Mouse (Mus musculus): ENCODE results near the gene Pfkp. TPM values are rescaled to one million over a fixed set of nuclear protein-coding genes. Genes with fewer than 3 reads are reported as not detected.

Gene Pfkp
- polyA plus RNA-seq, 1 experiment, result 0.05 TPM

DNA sequence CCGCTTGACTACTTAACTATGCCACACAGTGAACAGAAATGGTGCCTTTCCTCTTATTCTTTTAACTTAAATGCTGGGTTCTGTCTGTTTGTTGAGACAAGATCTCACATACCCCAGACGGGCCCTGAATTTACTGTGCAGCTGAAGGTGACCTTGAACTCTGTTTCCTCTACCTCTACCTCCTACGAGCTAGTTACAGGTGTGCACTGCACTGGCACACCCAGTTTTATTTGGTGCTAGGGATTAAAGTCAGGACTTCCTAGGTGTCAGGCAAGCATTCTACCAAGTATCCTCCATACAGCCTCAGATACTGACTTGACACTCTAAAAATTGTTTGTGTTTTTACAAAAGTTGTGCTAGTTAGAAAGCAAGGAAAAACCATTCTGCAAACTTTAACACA lies 22.6 kb downstream of the Pfkp start:
- no peaks in the 10 kb centered on the region for H3K9me3 ChIP-seq (ENCODE audit: control insufficient read depth, low read length)
- H3K27me3 ChIP-seq (ENCODE audit: control insufficient read depth), result no peaks in the 10 kb centered on the region
- H3K4me3 ChIP-seq (replicated peaks), result no peak overlapping the region
- no peaks in the 10 kb centered on the region for H3K36me3 ChIP-seq (ENCODE audit: control insufficient read depth)
- no peak for TF ChIP-seq TAL1 (IDR thresholded peaks at IDR 0.05; ENCODE audit: low read length)
- TF ChIP-seq GATA1 (IDR thresholded peaks at IDR 0.05; ENCODE audit: low read length), result no peak
- no peaks in the 10 kb centered on the region for H3K4me1 ChIP-seq (ENCODE audit: control insufficient read depth)

DNA sequence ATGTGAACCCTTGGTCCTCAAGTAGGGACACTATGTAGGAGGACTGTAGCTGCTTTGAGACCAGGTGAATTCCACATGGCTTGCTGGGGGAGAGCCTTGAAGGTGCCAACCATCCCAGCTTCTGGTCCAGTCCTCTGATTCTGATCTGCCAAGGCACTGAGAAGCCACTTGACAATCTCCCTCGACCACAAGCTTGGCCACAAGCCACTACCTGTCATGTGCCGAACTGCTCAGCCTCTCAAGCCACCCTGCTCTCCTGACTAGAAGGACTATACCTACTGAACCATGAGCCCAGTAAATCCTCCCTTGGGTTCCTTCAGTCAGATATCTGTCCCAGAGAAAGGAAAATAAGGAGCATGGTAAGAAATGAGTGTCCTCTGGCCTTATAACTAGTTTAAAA lies 24.0 kb downstream of the Pfkp start:
- Histone ChIP-seq H3K27me3 (ENCODE audit: control insufficient read depth) (no peaks in the 10 kb centered on the region), H3K9me3 (ENCODE audit: control insufficient read depth, low read length) (no peaks in the 10 kb centered on the region), H3K36me3 (ENCODE audit: control insufficient read depth) (no peaks in the 10 kb centered on the region), H3K4me1 (ENCODE audit: control insufficient read depth) (no peaks in the 10 kb centered on the region), H3K4me3 (replicated peaks) (no peak overlapping the region)
- TF ChIP-seq GATA1 (IDR thresholded peaks at IDR 0.05; ENCODE audit: low read length), result no peak
- no peak for TF ChIP-seq TAL1 (IDR thresholded peaks at IDR 0.05; ENCODE audit: low read length)

DNA sequence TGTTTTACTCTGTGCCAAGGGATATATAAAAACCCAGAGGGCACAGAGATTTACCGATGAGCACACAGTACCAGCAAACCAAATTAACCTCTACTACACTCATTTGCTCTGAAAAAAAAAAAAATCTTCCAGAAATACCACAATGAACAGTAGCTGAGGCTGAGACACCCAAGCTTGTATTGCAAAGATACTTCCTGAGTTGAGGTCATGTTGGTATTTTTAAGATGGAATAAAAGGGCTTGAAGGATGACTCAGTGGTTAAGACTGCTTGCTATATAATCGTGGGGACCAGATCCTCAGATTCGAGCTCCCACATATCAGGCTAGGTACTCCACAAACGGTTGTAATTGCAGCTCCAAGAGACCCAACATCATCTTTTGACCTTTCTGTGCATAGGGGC lies 24.5 kb downstream of the Pfkp start:
- no peaks in the 10 kb centered on the region for H3K4me1 ChIP-seq (ENCODE audit: control insufficient read depth)

DNA sequence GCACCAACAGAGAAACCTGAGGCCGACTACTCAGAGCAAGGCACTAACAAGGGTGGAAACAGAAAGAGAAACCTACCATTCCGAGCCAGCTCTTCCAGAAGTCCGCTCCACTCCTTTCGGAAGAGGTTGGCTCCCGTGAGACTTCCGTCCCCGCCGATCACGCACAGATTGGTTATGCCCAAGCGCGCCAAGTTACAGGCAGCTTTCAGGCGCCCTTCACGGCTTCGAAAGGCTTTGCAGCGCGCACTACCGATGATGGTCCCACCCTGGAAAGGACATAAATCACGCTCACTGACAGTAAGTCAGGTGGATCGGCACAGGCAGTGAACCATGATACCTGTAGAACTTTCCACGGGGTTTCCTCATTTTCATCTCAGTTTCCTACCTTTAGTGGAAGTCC lies 26.7 kb downstream of the Pfkp start:
- Histone ChIP-seq H3K4me3 (replicated peaks) (no peak overlapping the region), H3K4me1 (ENCODE audit: control insufficient read depth) (no peaks in the 10 kb centered on the region), H3K36me3 (ENCODE audit: control insufficient read depth) (no peaks in the 10 kb centered on the region), H3K27me3 (ENCODE audit: control insufficient read depth) (no peaks in the 10 kb centered on the region), H3K9me3 (ENCODE audit: control insufficient read depth, low read length) (no peaks in the 10 kb centered on the region)
- no peak for TF ChIP-seq GATA1 (IDR thresholded peaks at IDR 0.05; ENCODE audit: low read length)
- no peak for TF ChIP-seq TAL1 (IDR thresholded peaks at IDR 0.05; ENCODE audit: low read length)

More for the DNA sequence above, 24.5 kb downstream of the Pfkp start:
- Histone ChIP-seq H3K4me3 (replicated peaks) (no peak overlapping the region), H3K27me3 (ENCODE audit: control insufficient read depth) (no peaks in the 10 kb centered on the region), H3K36me3 (ENCODE audit: control insufficient read depth) (no peaks in the 10 kb centered on the region), H3K9me3 (ENCODE audit: control insufficient read depth, low read length) (no peaks in the 10 kb centered on the region)
- TF ChIP-seq TAL1 (IDR thresholded peaks at IDR 0.05; ENCODE audit: low read length), result no peak
- no peak for TF ChIP-seq GATA1 (IDR thresholded peaks at IDR 0.05; ENCODE audit: low read length)

DNA sequence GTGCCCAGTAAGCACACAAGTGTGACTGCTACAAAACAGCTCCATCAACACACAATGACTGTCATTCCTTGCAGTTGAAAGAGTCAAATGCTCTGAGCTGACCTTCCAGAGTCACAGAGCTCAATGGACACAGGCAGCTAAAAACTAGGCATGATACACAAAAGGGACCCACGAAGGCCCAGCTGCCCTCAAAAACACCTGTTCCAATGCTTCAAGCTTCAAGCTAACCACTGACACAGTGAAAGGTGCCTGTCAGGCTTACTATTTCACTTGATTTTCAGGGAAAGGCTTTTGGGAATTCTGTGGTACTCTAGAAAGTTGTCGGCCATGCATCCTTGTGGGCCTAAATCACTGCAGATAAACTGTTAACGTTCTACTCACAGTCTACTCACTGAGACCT lies 28.3 kb downstream of the Pfkp start:
- H3K27me3 ChIP-seq (ENCODE audit: control insufficient read depth), result no peaks in the 10 kb centered on the region
- no peak for TF ChIP-seq GATA1 (IDR thresholded peaks at IDR 0.05; ENCODE audit: low read length)
- TF ChIP-seq TAL1 (IDR thresholded peaks at IDR 0.05; ENCODE audit: low read length), result no peak
- H3K4me1 ChIP-seq (ENCODE audit: control insufficient read depth), result no peaks in the 10 kb centered on the region
- no peak overlapping the region for H3K4me3 ChIP-seq (replicated peaks)
- no peaks in the 10 kb centered on the region for H3K36me3 ChIP-seq (ENCODE audit: control insufficient read depth)
- no peaks in the 10 kb centered on the region for H3K9me3 ChIP-seq (ENCODE audit: control insufficient read depth, low read length)

DNA sequence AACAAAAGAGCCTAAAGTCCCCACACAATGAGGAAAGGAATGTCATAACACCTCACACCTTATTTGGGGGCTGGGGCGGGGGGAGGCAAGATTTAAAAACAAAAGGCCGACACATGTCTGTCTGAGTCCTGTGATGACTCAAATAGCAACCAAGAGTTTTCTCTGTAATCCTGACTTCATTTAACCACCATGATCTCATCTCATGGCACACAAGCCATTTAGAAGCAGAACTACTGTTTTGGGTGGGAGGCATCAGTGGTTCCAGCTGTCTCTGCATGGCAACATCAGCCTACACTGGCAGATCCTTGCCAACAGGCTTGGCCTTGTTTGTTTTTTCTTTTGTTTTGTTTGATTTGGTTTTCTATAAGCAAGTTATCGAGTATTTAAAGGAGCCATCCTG lies 29.9 kb downstream of the Pfkp start:
- no peaks in the 10 kb centered on the region for H3K27me3 ChIP-seq (ENCODE audit: control insufficient read depth)

DNA sequence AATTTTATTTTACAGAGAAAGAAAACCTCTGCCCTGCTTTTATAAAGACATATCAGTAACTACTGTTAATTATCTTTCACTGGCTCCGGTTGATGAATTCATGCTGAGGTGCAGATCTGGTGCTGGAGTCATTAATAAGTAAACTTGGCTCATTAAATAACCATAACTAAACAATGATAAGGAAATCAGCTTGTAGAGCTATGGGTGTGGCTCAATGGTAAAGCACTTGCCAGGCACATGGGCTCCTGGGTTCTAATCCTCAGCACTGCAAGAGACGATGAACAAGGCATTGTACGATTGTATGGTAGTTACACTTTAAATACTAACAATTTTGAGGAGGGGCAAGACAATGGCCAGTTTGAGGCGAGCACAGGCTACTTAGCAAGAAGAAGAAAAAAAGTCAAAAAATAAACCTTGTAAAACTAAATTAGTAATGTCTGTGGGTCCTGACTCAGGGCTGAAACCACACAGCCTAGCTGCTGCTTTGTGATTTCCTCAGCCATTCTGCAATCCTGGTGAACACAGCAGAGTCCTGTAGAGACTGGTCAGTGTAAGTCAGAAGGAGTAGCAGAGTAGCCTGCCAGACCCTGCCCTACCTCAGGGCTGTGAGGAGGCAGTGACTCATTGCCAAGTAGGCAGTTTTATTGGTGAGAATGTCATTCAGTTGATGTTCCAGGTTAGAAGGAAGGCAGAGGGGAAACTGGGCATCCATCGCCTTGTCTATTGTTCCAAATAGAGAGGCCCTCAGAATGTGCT lies 34.7 kb downstream of the Pfkp start:
- Histone ChIP-seq H3K4me1 (ENCODE audit: control insufficient read depth) (no peaks in the 10 kb centered on the region), H3K4me3 (replicated peaks) (no peak overlapping the region), H3K27me3 (ENCODE audit: control insufficient read depth) (no peaks in the 10 kb centered on the region), H3K36me3 (ENCODE audit: control insufficient read depth) (no peaks in the 10 kb centered on the region), H3K9me3 (ENCODE audit: control insufficient read depth, low read length) (no peaks in the 10 kb centered on the region)
- TF ChIP-seq TAL1 (IDR thresholded peaks at IDR 0.05; ENCODE audit: low read length) (no peak), GATA1 (IDR thresholded peaks at IDR 0.05; ENCODE audit: low read length) (no peak)

More for the DNA sequence above, 29.9 kb downstream of the Pfkp start:
- TF ChIP-seq TAL1 (IDR thresholded peaks at IDR 0.05; ENCODE audit: low read length) (no peak), GATA1 (IDR thresholded peaks at IDR 0.05; ENCODE audit: low read length) (no peak)
- Histone ChIP-seq H3K36me3 (ENCODE audit: control insufficient read depth) (no peaks in the 10 kb centered on the region), H3K4me3 (replicated peaks) (no peak overlapping the region), H3K9me3 (ENCODE audit: control insufficient read depth, low read length) (no peaks in the 10 kb centered on the region), H3K4me1 (ENCODE audit: control insufficient read depth) (no peaks in the 10 kb centered on the region)

DNA sequence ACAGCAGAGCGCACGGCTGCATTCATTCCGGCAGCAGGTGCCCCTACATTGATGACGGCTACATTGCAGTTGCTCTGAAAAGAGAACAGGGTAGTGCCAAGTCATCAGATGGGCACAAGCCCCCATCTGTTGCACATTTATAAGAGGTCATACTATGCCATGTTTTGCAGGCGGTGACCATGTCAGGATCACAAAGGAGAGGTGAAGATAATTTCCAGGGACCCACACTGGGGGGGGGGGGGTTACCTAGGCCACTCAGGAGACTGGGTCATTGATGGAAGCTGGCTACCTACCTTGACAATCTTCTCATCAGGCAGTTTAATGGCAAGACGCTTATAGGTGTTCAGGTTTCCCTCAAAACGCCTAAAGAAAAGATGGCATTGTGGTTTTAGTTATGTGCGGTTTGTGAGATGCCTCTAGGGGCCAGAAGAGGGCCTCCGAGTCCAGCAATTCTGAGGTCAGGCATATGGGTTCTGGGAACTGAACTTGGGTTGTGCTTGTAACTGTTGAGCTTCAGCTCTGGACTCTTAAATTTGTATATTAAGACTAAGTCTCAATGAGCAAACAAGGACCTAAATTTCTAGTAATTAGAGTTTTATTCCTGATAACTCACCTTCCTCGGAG lies 45.7 kb downstream of the Pfkp start:
- H3K36me3 ChIP-seq (ENCODE audit: control insufficient read depth), result no peaks in the 10 kb centered on the region
- TF ChIP-seq GATA1 (IDR thresholded peaks at IDR 0.05; ENCODE audit: low read length) (no peak), TAL1 (IDR thresholded peaks at IDR 0.05; ENCODE audit: low read length) (no peak)
- no peaks in the 10 kb centered on the region for H3K4me1 ChIP-seq (ENCODE audit: control insufficient read depth)
- H3K27me3 ChIP-seq (ENCODE audit: control insufficient read depth), result no peaks in the 10 kb centered on the region
- no peaks in the 10 kb centered on the region for H3K9me3 ChIP-seq (ENCODE audit: control insufficient read depth, low read length)
- H3K4me3 ChIP-seq (replicated peaks), result no peak overlapping the region

DNA sequence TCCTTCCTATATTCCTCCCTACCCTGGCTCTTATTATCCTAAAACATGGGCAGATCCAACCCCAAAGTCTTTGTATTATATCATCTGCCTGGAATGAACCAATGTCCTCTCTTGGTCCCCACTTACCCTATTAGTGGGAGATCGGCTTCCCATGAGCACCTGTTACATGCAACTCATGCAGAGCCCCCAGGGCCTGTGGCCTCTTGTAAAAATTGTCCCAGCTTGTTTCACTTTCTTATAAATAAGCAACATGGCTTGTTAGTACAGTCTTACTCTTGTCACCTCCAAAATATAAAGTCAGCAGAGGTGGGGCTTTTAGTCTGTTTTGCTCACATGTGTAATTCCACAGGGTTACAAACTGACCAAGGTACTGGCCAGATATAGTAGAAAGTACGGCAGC lies 46.9 kb downstream of the Pfkp start:
- TF ChIP-seq TAL1 (IDR thresholded peaks at IDR 0.05; ENCODE audit: low read length), result no peak
- Histone ChIP-seq H3K9me3 (ENCODE audit: control insufficient read depth, low read length) (no peaks in the 10 kb centered on the region), H3K36me3 (ENCODE audit: control insufficient read depth) (no peaks in the 10 kb centered on the region), H3K4me3 (replicated peaks) (no peak overlapping the region), H3K27me3 (ENCODE audit: control insufficient read depth) (no peaks in the 10 kb centered on the region), H3K4me1 (ENCODE audit: control insufficient read depth) (no peaks in the 10 kb centered on the region)

All from erythroblast, embryonic 14.5 days (primary cell).